Mouse (Mus musculus) myocyte (in vitro differentiated cells): ENCODE measurements at regions not wholly inside any gene's neighbourhood (a gene's known extent, or its start where the extent isn't known, plus 50 kb on each side); places are given as distances from the start of the nearest gene placed in this dataset.

ENCODE experiments used
- E2F4 ChIP-seq: IDR thresholded peaks from one replicate; pipeline ENCODE4 v1.6.1; 2011; ENCODE audit warnings: mild to moderate bottlenecking, control low read depth, moderate library complexity; ENCODE audit not compliant: insufficient read depth
- POLR2AphosphoS2 ChIP-seq: IDR thresholded peaks from one replicate; pipeline ENCODE4 v1.6.1; 2011; ENCODE audit warnings: low read depth, control low read depth; ENCODE audit not compliant: insufficient read length
- TCF12 ChIP-seq: IDR thresholded peaks from one replicate; pipeline ENCODE4 v1.6.1; 2011; ENCODE audit warnings: mild to moderate bottlenecking, control low read depth; ENCODE audit not compliant: poor library complexity, insufficient read depth, severe bottlenecking

GRCm38 (mm10) chr4:93527382-93527781, 192.1 kb upstream of the Tusc1 start:
- TF ChIP-seq TCF12 (no peak), E2F4 (no peak), POLR2AphosphoS2 (no peak)
